Mouse (Mus musculus) forebrain, embryonic 12.5 days (tissue): Measurements from ENCODE around the gene BC051019. TPM values are rescaled to one million over a fixed set of nuclear protein-coding genes. Genes with fewer than 3 reads are reported as not detected.

Experiments used
- ATAC-seq: fragments of 200-750 bp; cut with Nextera tagmentation; 2 replicates; pipeline ENCODE4 v1.8.0; 2017; ENCODE audit warnings: moderate TSS enrichment; ENCODE audit not compliant: low FRiP score
- H3K27ac ChIP-seq: fragments of 300-500 bp; sonication (generic); 2 replicates; pipeline ENCODE4 v1.5.1; 2016; ENCODE audit warnings: mild to moderate bottlenecking
- H3K27me3 ChIP-seq: fragments of 300-500 bp; sonication (generic); 2 replicates; pipeline ENCODE4 v1.6.1; 2016; ENCODE audit warnings: mild to moderate bottlenecking
- H3K36me3 ChIP-seq: fragments of 300-500 bp; sonication (generic); replicated peaks from 2 replicates; pipeline ENCODE4 v1.6.1; 2016; ENCODE audit warnings: mild to moderate bottlenecking
- H3K4me1 ChIP-seq: fragments of 300-500 bp; sonication (generic); 2 replicates; pipeline ENCODE4 v1.6.1; 2016
- H3K4me2 ChIP-seq: fragments of 300-500 bp; sonication (generic); 2 replicates; pipeline ENCODE4 v1.6.1; 2016; ENCODE audit warnings: mild to moderate bottlenecking, moderate library complexity
- H3K4me3 ChIP-seq: fragments of 300-500 bp; sonication (generic); replicated peaks from 2 replicates; pipeline ENCODE4 v1.5.1; 2016; ENCODE audit warnings: mild to moderate bottlenecking
- H3K9ac ChIP-seq: fragments of 300-500 bp; sonication (generic); 2 replicates; pipeline ENCODE4 v1.6.1; 2016; ENCODE audit warnings: mild to moderate bottlenecking
- H3K9me3 ChIP-seq: fragments of 300-500 bp; sonication (generic); 2 replicates; pipeline ENCODE4 v1.6.1; 2016
- WGBS: fragments of 180-500 bp; shearing (Covaris S2); methylation state at CpG from one replicate; pipeline ENCODE4 v1.1.7; 2016; 5-methylcytosine and 5-hydroxymethylcytosine counted together
- polyA plus RNA-seq: library from polyadenylated mRNA; unstranded; fragments of >200 nt; fragmentation: Nextera tagmentation; extraction: Ambion mirVana; gene quantifications from 2 replicates; pipeline ENCODE4 v1.2.1, GENCODE M21; 2016

BC051019 gene
- polyA plus RNA-seq, 1 experiment from 2014 or later = not detected

GRCm38 (mm10) chr7:109741060-109741459 lies 17.4 kb upstream of the BC051019 start:
- H3K36me3 ChIP-seq = peaks cover 47% of the 10 kb centered on the region
- WGBS = 91% methylated on average over 1 of the region's 1 CpGs
- H3K27me3 ChIP-seq = no peaks in the 10 kb centered on the region
- H3K4me1 ChIP-seq = no peaks in the 10 kb centered on the region
- H3K9ac ChIP-seq = no peak overlapping the region
- no peaks in the 10 kb centered on the region for H3K9me3 ChIP-seq
- H3K27ac ChIP-seq = no peak overlapping the region
- H3K4me2 ChIP-seq = no peak overlapping the region
- no peak for ATAC-seq
- no peak overlapping the region for H3K4me3 ChIP-seq

GRCm38 (mm10) chr7:109739822-109740370 lies 16.2 kb upstream of the BC051019 start:
- no peak overlapping the region for H3K9ac ChIP-seq
- no peak for ATAC-seq
- H3K36me3 ChIP-seq = peaks cover 53% of the 10 kb centered on the region
- no peaks in the 10 kb centered on the region for H3K27me3 ChIP-seq
- 91% methylated on average over 5 of the region's 5 CpGs for WGBS
- no peak overlapping the region for H3K4me3 ChIP-seq
- H3K27ac ChIP-seq = no peak overlapping the region
- no peaks in the 10 kb centered on the region for H3K4me1 ChIP-seq
- no peaks in the 10 kb centered on the region for H3K9me3 ChIP-seq
- no peak overlapping the region for H3K4me2 ChIP-seq

- Histone ChIP-seq H3K27ac (no peak overlapping the region), H3K4me1 (no peaks in the 10 kb centered on the region), H3K36me3 (peaks cover 23% of the 10 kb centered on the region), H3K9ac (no peak overlapping the region), H3K27me3 (no peaks in the 10 kb centered on the region), H3K4me2 (no peak overlapping the region), H3K4me3 (no peak overlapping the region), H3K9me3 (no peaks in the 10 kb centered on the region)
- WGBS = 94% methylated on average over 4 of the region's 4 CpGs
- no peak for ATAC-seq
Measured at GRCm38 (mm10) chr7:109734806-109735205, 11.2 kb upstream of the BC051019 start.

- ATAC-seq = no peak
- WGBS = 92% methylated on average over 5 of the region's 5 CpGs
- H3K4me2 ChIP-seq = no peak within 1 kb of the TSS
Measured at GRCm38 (mm10) chr7:109731626-109732025, 8.0 kb upstream of the BC051019 start, which contains the start of gene Ascl3. Ascl3 (minus strand) TSS chr7:109731726.

GRCm38 (mm10) chr7:109723114-109723513 lies 536 bp downstream of the BC051019 start:
- no peak for ATAC-seq
- H3K36me3 ChIP-seq = no peaks in the 10 kb centered on the region
- H3K9me3 ChIP-seq = 0 out of 2 replicates have a peak, but pooled peaks cover 3% of the 10 kb centered on the region
- H3K4me3 ChIP-seq = no peak overlapping the region
- H3K27ac ChIP-seq = no peak overlapping the region
- H3K4me2 ChIP-seq = no peak overlapping the region
- H3K4me1 ChIP-seq = no peaks in the 10 kb centered on the region
- H3K27me3 ChIP-seq = no peaks in the 10 kb centered on the region
- 95% methylated on average over 8 of the region's 8 CpGs for WGBS
- no peak overlapping the region for H3K9ac ChIP-seq

More at GRCm38 (mm10) chr7:109731626-109732025, 8.0 kb upstream of the BC051019 start, which contains the start of gene Ascl3:
- Histone ChIP-seq H3K36me3 (peaks cover 15% of the 10 kb centered on the region), H3K4me3 (no peak within 1 kb of the TSS), H3K27ac (no peak within 1 kb of the TSS), H3K9me3 (no peaks in the 10 kb centered on the region), H3K4me1 (no peaks in the 10 kb centered on the region), H3K27me3 (no peaks in the 10 kb centered on the region), H3K9ac (no peak within 1 kb of the TSS)

GRCm38 (mm10) chr7:109722618-109723017 lies 1.0 kb downstream of the BC051019 start:
- ATAC-seq = no peak
- no peak overlapping the region for H3K9ac ChIP-seq
- no peak overlapping the region for H3K4me2 ChIP-seq
- H3K9me3 ChIP-seq = 0 out of 2 replicates have a peak, but pooled peaks cover 3% of the 10 kb centered on the region
- no peaks in the 10 kb centered on the region for H3K36me3 ChIP-seq
- 99% methylated on average over 2 of the region's 2 CpGs for WGBS
- no peaks in the 10 kb centered on the region for H3K4me1 ChIP-seq
- H3K4me3 ChIP-seq = no peak overlapping the region
- H3K27me3 ChIP-seq = no peaks in the 10 kb centered on the region
- H3K27ac ChIP-seq = no peak overlapping the region

GRCm38 (mm10) chr7:109719286-109719685 lies 4.4 kb downstream of the BC051019 start:
- Histone ChIP-seq H3K27ac (no peak overlapping the region), H3K9me3 (0 out of 2 replicates have a peak, but pooled peaks cover 3% of the 10 kb centered on the region), H3K4me2 (no peak overlapping the region), H3K4me1 (no peaks in the 10 kb centered on the region), H3K9ac (no peak overlapping the region), H3K27me3 (no peaks in the 10 kb centered on the region), H3K4me3 (no peak overlapping the region), H3K36me3 (no peaks in the 10 kb centered on the region)
- no peak for ATAC-seq
- WGBS = 70% methylated on average over 9 of the region's 9 CpGs

GRCm38 (mm10) chr7:109713434-109713982 lies 10.1 kb downstream of the BC051019 start:
- H3K4me2 ChIP-seq = no peak overlapping the region
- H3K27ac ChIP-seq = no peak overlapping the region
- WGBS = 84% methylated on average over 2 of the region's 2 CpGs
- H3K9ac ChIP-seq = no peak overlapping the region
- no peaks in the 10 kb centered on the region for H3K9me3 ChIP-seq
- no peak for ATAC-seq
- H3K4me1 ChIP-seq = no peaks in the 10 kb centered on the region; the same call in 1 of the 2 replicates
- no peaks in the 10 kb centered on the region for H3K27me3 ChIP-seq
- peaks cover 32% of the 10 kb centered on the region for H3K36me3 ChIP-seq
- no peak overlapping the region for H3K4me3 ChIP-seq

GRCm38 (mm10) chr7:109712198-109712597 lies 11.5 kb downstream of the BC051019 start:
- H3K36me3 ChIP-seq = peaks cover 32% of the 10 kb centered on the region
- WGBS = 91% methylated on average over 7 of the region's 7 CpGs

GRCm38 (mm10) chr7:109710069-109710468 lies 13.6 kb downstream of the BC051019 start:
- Histone ChIP-seq H3K9ac (no peak overlapping the region), H3K36me3 (peaks cover 32% of the 10 kb centered on the region), H3K4me2 (no peak overlapping the region), H3K4me1 (peaks cover 4% of the 10 kb centered on the region; the same call in 1 of the 2 replicates), H3K27me3 (no peaks in the 10 kb centered on the region), H3K4me3 (no peak overlapping the region), H3K9me3 (no peaks in the 10 kb centered on the region), H3K27ac (no peak overlapping the region)
- ATAC-seq = no peak
- 100% methylated on average over 1 of the region's 1 CpGs for WGBS

More at GRCm38 (mm10) chr7:109712198-109712597, 11.5 kb downstream of the BC051019 start:
- Histone ChIP-seq H3K4me1 (no peaks in the 10 kb centered on the region; the same call in 1 of the 2 replicates), H3K4me2 (no peak overlapping the region), H3K27me3 (no peaks in the 10 kb centered on the region), H3K27ac (no peak overlapping the region), H3K4me3 (no peak overlapping the region), H3K9ac (no peak overlapping the region), H3K9me3 (no peaks in the 10 kb centered on the region)
- ATAC-seq = no peak

- Histone ChIP-seq H3K9ac (no peak overlapping the region), H3K9me3 (no peaks in the 10 kb centered on the region), H3K27me3 (no peaks in the 10 kb centered on the region), H3K4me2 (no peak overlapping the region), H3K4me3 (no peak overlapping the region), H3K4me1 (peaks cover 9% of the 10 kb centered on the region; the same call in 1 of the 2 replicates), H3K27ac (no peak overlapping the region), H3K36me3 (peaks cover 32% of the 10 kb centered on the region)
- ATAC-seq = no peak
- WGBS = 83% methylated on average over 3 of the region's 3 CpGs
Measured at GRCm38 (mm10) chr7:109708961-109709382, 14.7 kb downstream of the BC051019 start.

- ATAC-seq = no peak
- Histone ChIP-seq H3K9ac (no peak overlapping the region), H3K9me3 (no peaks in the 10 kb centered on the region), H3K36me3 (peaks cover 22% of the 10 kb centered on the region), H3K27me3 (peaks cover 9% of the 10 kb centered on the region), H3K4me1 (peaks cover 9% of the 10 kb centered on the region; the same call in 1 of the 2 replicates), H3K4me3 (no peak overlapping the region), H3K27ac (no peak overlapping the region), H3K4me2 (no peak overlapping the region)
- WGBS = 63% methylated on average over 4 of the region's 4 CpGs
Measured at GRCm38 (mm10) chr7:109707023-109707785, 16.4 kb downstream of the BC051019 start.
